Mouse (Mus musculus): ENCODE results near the gene Dnah6.

Dnah6 gene

DNA sequence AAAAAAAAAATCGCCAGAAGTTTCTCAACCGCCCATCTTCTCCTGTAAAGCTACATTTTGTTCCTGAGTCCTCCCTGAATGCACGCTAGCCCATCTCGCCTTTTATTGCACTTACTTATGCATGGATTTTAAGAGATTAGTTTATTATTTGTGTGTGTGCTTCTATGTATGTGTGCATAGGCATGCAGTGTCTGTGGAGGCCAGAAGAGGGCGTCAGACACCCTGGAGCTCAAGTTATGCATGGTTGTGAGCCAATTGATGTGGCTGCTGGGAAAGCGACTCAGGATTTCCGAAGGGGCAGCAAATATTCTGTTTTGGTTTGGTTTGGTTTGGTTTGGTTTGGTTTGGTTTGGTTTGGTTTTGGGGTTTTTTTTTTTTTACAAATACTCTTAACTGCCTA, 78.0 kb downstream of the Dnah6 start:
- DNase-seq (ENCODE audit: low spot score), result no peak

DNA sequence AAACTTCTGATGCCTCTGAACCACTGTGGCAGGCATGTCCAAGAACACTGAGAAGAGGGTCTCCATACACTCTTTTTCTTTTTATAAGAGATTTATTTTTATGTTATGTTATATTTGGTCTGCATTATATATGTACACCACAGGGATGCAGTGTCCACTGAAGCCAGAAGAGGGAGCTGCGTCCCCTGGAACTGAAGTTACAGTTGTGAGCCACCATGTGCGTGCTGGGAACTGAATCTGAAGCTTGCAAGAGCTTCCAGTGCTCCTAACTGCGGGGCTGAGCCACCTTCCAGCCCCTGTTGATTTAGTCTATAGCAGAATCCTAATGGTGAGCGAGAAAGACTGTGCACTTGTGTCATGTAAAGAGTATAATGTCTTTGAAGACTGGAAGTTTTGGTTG, 78.7 kb downstream of the Dnah6 start:
- no peak for DNase-seq (ENCODE audit: low spot score)

DNA sequence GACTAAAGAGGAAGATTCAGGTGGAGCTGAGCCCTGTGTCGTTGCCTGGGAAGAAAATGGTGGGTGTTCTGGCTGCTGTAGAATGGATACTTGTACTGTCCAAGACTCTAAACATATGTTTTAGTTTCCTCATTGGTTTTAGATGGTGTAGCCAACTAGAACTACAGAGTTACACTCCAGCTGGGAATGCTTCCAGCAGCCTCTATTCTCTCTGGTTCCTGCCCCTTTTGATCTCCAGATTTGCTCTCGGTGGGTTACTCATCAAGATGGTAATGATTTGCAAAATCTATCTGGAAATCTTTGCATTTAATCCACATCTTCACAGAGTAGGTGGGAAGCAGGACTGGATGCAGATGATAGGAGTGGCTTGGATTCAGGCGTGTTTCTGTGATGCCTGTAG, 80.6 kb downstream of the Dnah6 start:
- DNase-seq (ENCODE audit: low spot score), result no peak

DNA sequence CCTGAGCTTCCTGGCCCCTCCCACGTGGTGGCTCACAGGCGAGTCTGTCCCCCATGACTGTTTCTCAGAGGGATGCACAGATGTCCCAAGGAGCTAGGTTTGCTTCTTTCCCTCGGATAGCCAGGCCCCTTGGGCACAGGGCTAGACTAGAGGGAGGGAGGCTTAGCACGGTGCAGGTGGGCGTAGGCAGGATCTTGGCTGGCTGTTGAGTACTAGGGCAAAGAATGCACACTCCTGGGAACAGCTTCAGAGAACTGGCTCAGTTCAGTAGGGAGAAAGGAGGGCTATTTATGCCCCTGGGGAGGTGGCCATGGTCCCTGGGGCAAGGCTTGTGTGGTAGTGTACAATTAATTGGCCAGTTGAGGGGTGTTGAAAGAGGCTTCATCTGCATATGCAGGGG, 88.7 kb downstream of the Dnah6 start:
- no peak for DNase-seq (ENCODE audit: low spot score)

DNA sequence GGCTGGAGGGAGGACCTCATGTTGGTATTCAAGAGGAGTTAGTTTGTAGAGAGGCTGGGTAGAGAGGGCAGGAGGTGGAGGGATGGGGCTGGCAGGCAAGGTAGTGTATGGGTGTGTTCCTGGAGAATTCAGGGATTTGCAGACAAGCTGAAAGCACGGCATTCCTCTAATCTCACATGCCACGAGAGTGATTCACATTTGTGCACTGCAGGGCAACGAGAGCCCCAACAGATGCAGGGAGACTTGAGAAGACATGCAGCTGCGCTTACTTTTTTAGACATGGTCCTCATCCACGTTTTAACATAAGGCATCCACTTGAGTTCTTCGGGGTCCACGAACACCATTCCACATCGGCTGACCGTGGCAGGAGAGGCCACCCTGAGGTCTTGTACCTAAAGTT, 93.9 kb downstream of the Dnah6 start:
- DNase-seq (ENCODE audit: low spot score), result no peak

DNA sequence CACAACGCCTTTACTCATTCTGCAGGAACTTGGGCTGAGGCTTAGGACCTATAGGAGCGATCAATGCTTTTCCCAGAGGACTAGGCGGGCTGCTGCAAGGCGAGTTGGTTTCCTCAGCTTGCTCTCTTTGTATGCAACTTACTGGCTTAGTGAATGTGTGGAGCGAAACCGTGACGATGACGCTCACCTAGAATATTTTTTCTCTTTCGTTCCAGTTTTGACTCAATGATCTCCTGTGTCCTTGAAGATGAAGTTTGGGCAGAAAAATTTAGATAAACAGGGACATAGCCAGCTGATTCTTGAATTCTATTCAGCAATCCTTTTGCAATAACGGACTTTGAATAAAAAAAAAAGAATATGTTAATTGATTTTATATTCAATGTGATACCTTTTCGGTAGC, 101.1 kb downstream of the Dnah6 start:
- DNase-seq (ENCODE audit: low spot score), result no peak

DNA sequence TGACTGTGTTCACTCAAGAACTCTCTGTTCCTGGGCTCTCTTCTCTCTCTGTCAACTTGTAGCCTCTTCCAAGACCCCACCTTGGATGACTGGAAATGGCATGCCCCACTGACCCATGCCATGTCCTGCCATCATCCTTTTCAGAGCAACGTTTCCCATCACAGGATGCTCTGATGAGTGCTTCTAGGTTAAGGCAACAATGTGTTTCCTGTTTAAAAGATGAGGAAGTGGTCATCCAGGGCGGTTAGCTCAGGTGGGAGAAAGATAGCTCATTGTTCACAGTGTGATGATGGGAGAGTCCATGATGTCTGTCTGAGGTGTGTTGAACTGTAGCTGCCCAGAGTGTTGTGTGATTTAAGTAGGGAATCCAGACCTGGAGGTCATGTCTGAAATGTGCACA, 107.6 kb downstream of the Dnah6 start:
- DNase-seq (ENCODE audit: low spot score), result no peak

DNA sequence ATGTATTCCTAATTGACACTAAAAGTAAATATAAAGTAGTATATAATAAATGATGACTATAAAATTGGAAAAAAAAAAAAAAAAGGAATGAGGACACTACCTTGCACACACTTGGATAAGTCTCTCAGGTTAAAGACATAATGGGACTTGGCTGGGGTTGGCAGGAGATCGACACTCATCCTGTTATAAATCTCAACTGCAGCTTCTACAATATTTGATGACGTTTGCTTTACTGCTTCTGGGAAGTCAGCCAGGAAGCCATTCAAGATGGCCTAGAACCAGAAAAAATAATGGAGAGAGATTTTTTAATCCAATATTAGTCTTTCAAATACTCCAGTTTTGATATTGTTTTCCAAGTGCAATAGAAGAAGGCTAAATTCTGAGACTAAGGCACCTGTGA, 108.1 kb downstream of the Dnah6 start:
- no peak for DNase-seq (ENCODE audit: low spot score)

DNA sequence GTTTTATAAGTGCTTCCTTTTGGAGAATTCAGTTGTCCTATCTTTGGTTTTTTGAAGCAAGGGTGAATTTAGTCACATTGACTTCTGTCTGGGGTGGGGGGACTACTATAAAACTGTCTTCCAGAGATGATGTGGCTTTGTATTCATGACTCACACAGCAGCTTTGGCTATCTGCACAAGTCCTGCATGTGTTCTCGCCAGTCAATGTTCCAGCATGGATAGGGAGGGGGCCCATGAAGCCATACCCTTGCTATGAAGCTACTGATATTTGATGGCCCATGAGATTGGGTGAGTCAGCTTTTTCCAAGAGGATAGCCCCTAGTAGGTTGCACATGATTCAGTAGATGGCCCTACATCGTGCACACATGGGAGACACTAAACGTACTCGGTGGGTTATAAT, 128.3 kb downstream of the Dnah6 start:
- no peak for DNase-seq (ENCODE audit: low spot score)

DNA sequence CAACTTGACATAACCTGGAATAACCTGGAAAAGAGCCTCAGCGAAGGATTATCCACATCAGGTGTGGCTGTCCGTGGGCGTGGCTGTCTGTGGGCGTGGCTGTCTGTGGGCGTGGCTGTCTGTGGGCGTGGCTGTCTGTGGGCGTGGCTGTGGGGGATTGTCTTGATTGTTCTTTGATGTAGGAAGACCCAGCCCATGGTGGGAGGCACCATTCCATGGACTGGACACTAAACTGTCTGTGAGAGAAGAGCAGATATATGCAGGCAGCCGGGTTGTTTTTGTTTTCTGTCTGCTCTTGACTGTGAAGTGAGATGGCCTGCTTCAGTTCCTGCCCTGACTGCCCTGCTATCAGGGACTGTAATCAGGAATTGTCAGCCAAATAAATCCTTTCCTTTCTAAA, 130.6 kb downstream of the Dnah6 start:
- DNase-seq (ENCODE audit: low spot score), result no peak

DNA sequence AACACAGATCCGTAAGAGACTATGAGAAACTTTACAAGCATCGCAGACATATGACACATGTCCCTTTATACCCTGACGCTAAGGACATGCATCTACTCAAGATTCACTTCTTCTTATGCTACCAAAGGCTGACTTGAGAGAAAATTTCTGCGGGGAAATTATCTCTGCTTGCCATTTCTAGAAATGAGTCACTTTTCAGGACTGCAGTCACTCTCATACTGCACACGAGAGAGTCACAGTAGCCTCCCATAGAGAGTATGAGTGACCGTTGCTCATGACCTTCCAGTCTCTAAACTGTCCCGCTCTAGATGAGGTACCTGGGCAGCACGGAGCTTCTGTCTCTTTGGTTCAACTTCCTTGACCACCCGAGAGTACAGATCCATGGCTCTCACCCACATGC, 138.9 kb downstream of the Dnah6 start:
- DNase-seq (ENCODE audit: low spot score), result no peak

DNA sequence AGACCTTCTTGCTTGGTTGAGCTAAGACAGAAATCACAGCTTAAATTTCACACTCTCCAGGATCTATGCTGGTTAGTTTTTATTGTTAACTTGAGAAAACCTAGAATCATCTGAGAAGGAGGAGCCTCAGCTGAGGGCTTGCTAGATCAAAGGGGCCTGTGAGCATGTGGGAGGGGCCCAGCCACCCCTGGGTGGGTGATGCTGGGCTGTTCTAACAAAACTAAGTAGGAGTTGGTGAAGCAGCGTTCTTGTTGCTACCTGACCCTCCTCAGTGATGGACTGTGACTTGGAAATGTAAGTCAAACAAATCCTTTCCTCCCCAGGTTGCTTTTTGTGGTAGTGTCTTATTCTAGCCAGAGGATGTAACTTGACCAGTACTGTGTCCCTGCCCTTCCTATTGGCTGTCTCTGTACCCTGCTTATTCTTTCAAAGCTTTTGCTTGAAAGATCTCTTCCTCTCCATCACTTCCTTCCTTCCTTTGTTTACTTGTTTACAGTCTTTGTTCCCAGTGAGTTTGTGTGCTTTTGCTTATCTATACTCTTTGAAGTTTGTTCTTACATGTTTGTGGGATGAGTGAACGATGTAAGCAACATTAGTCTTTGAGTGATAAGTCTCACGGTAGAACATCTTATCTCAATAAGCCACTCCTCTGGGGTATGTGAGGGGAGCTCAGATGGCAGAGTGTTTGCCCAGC, 149.2 kb downstream of the Dnah6 start:
- no peak for DNase-seq (ENCODE audit: low spot score)

DNA sequence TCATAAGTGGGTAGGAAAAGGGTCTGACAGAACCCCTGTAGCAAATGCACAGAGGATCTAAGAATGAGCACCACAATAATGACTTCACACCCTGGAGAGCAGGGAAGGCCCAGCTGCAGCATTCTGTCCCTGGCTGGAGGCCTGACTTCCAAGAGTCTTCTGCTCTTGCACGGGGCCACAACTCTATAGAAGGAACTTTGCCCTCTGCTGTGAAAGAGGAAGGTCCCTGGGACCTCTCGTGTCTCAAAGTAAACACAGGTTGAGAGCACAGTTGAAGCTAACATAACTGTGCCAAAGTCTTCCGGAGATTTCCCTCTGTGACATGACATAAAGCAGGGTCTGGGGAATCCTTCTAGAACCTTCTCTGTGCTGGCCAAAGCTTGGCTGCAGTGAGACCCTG, 150.2 kb downstream of the Dnah6 start:
- no peak for DNase-seq (ENCODE audit: low spot score)

DNA sequence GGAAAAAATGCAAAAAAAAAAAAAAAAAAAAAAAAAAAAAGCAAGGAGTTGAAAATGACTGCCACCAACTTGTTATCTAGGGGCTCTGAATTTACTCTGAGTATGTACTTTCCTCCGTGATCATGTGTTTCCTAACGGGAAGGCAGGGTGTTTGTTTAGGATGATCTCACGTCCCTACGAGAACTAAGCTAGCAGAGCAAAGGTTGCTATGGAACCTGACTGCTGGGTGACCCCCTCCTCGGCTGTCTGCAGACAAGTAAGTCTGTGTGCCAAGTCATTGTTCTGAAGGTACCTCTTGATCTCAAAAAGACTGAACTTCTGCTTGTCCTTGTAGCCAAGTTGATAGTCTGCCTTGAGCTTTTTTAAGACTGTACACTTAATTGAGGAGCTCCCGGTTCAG, 150.8 kb downstream of the Dnah6 start:
- DNase-seq (ENCODE audit: low spot score), result no peak

DNA sequence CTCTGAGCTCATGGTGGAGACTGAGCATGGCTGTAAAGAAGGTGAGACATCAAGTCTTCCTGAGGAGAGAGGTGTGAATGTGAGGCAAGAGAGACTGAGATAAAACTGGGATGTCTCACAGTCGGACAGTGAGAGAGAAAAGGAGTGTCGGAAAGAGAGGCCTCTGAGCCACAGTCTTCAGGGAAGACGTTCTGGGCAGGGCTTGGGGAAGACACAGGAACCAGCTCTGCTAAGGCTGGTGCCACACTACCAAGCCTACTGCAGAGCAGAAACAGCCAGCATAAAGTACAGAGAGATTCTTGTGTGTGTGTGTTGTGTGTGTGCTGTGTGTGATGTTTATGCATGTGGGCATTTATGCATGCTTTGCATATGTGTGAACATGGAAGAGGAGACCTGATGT, 156.9 kb downstream of the Dnah6 start:
- no peak for DNase-seq (ENCODE audit: low spot score)

DNA sequence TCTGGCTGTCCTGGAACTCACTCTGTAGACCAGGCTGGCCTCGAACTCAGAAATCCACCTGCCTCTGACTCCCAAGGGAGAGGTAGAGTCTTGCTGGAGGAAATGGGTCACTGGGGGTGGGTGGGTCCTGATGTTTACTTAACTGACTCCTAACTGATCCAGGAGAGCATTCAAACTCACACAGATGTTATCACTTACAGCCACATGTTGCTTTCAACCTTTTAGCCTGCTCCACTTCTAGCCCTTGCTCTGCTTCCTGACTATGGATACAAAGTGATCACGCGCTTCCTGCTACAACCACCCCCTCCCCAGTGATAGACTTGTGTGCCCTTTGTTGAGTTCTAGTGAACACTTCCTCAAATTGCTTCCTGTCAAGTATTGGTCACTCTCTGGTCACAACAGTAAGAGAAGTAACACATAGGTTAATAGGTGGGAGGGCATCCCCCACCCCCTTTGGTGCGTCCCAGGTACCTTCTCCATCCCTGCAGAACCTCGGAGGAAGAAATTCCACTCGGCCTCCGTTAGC, 161.8 kb downstream of the Dnah6 start:
- DNase-seq (ENCODE audit: low spot score), result no peak

DNA sequence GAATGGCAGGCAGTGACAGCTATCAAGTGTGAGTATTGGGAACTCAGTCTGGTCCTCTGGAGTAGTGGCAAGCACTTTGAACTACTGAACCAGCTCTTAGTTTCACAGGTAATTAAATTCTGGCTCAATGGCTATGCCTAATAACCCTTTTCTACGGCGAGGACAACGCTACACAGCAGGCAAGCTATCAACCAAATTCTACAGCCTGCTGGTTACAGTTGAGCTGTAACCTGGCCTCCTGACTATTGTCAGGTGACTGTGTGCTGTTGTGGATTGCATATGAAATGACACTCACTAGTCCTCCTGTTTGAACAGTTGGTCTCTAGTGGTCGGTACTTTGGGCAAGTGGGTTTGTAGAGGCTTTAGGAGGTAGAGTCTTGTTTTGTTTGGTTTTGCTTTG, 162.3 kb downstream of the Dnah6 start:
- DNase-seq (ENCODE audit: low spot score), result no peak

DNA sequence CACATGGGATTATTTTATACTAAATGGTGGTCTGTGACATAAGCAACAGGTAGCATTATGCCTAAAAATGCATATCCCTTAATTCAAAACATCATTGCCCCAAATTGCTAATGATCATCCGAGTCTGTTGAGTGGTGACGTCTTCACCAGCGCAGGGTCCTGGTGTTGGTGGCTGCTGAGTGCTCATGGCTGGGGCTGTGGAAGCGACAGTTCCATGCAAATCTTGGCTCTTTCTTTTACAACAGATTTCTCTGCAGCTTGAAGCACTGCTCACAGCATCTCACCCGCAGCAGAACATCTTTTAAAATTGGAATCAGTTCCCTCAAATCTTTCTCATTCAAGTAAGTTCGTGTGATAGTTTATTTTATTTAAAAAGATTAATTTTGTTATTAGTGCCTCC, 166.1 kb downstream of the Dnah6 start:
- no peak for DNase-seq (ENCODE audit: low spot score)

DNA sequence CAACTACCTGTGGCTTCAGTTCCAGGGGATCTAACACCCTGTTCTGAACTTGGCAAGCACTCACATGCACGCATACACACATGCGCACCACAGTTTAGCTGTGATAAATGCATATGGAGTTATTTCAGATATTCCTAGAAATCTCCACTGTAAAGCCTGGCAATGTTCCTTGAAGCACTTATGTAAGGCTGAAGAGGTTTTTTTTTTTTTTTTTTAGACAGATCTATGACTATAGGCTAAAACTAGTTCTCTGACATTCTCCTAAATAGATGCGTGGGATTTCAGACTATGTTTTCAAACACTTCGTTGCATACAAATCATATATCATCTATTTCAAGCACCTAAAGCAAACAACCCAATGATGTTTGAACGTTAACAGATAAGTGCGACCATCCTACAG, 166.6 kb downstream of the Dnah6 start:
- no peak for DNase-seq (ENCODE audit: low spot score)

DNA sequence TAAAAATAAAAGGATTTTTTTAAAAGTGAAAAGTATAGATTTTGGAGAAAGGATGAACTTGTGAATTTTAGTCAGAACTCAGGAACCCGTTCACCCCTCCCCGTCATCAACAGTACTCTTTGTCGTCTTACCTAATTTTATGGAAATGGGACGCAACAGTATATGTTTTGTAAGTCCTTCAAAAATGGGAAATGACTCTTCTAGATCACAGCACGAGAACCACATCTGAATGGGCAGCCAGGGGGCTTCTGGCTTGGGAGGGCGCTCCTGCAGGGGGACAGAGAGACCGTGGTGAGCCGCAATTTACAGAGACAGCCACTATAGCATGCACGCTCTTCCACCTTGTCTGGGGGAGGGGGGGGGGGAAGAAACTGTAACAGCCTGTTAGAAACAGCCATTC, 167.9 kb downstream of the Dnah6 start:
- DNase-seq (ENCODE audit: low spot score), result no peak

DNA sequence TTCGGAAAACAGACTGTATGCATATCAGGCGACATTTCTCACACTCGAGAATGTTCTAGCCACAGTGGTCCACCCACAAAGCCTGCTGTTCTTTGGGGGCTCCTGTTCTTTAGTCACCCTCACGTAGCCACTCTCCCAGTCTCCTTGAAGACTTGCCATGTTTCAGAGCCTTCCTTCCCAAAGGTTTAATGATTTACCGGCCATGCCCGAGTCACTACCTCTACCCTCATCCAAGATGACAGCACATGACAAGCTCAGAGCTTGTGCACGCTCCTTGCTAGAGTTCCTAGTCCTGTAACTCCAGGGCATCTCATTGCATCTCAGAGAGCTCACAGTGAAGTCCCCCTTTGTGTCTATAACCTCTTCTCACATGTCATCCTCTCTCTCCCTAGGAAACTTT, 174.2 kb downstream of the Dnah6 start:
- no peak for DNase-seq (ENCODE audit: low spot score)

DNA sequence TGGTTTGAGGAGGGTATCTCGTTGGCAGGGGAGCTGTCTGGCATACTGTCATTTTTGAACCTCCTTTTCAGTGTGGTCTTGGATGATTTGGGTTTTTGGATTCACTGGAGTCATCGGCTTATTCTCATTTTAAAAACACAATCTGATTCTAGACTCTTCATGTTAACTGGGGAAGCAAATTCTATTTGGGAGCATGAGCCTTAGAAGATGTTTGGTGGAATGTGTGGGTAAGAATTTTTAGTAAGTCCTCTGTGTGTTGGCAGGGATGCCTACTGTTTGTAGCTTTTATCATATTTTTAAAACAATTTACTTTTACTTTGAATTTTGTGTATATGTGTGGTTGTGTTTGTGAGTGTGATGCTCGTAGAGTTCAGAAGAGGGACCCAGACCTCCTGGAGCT, 175.5 kb downstream of the Dnah6 start:
- DNase-seq (ENCODE audit: low spot score), result no peak

DNA sequence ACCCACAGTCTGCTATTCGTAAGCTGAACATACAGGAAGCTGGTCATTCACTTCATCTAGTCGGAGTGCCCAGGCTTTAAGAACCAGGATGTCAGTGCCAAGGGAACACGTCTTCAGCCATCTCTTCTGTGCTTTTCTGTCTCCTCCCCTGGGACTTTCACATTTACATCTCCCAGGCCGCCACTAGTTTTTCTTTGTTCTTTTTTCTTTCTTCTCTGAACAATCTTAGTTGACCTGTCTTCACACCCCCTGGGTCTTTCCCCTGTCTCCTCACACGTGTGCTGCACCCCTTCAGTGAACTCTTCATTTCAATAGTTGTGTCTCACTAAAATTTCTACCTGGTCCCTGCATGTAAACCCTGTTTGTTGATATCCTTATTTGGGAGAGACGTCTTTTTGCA, 179.2 kb downstream of the Dnah6 start:
- DNase-seq (ENCODE audit: low spot score), result no peak

DNA sequence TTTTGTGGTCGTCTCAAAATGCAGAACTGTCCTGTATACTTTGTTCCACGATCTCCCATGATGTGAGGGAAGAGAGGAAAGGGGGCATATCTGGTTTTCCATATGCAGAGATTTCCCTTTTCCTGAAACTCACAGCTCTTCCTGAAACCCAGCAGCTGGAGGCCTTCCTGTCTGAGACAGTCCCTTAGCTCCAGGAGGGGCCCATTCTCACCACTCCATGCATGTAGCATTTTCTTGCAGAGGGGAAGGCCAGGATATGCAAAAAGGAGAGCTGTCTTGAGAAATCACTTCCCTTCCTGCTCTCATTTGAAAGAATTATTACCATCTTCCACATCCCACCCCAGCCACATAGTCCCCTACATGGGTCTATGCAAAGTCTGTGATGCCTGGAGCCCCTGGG, 183.2 kb downstream of the Dnah6 start:
- DNase-seq (ENCODE audit: low spot score), result no peak

DNA sequence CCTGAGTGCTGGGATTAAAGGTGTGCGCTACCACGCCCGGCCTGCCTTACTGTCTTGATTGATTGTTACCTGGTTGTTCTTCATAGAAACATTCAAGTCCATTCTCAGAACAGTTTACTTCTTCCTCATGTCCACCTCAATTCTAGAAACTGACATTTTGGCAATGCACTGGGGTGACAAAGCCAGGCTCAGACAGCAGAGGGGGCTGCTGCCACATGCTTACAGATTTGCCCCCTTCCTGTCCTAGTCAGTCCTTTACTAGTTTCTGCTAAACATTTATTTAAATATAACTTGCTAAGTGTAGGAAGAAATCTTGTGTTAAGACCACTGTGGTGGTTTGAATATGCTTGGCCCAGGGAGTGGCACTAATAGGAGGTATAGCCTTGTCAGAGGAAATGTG, 192.6 kb downstream of the Dnah6 start:
- DNase-seq (ENCODE audit: low spot score), result no peak

Data from c-Kit-positive CD71-positive TER-119-positive erythroid progenitor cells, embryonic 14.5 days (primary cell).